Mouse (Mus musculus) liver, embryonic 14.5 days (tissue): ENCODE measurements around the gene Zswim7.

Experiments
- CTCF ChIP-seq: IDR thresholded peaks from 2 replicates; pipeline ENCODE4 v1.5.1; 2016; ENCODE audit warnings: antibody characterized with exemption, low read depth, control low read depth
- EP300 ChIP-seq: IDR thresholded peaks from 2 replicates; pipeline ENCODE4 v1.6.1; 2016; ENCODE audit warnings: antibody characterized with exemption, low read depth

DNA sequence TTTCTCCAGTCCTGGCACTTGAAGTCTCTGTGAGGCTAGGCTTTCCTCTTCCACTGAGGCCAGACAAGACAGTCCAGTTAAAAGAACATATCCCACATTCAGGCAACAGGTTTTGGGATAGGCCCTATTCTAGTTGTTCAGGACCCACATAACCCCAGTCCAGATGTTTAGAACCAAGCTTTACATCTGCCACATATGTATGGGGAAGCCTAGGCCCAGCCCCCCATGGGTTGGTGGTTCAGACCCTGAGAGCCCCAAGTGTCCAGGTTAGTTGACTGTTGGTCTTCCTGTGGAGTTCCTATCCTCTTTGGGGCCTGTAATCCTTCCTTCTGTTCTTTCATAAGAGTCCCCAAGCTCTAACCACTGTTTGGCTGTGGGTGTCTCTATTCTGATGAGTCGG is 6.5 kb upstream of the Zswim7 start:
- TF ChIP-seq CTCF (no peak), EP300 (no peak)
